Mouse (Mus musculus) heart, embryonic 16.5 days (tissue): ENCODE results near the gene Tln2. TPM values are rescaled to one million over a fixed set of nuclear protein-coding genes. Genes with fewer than 3 reads are reported as not detected.

Experiments
- ATAC-seq: fragments of 200-750 bp; cut with Nextera tagmentation; replicated peaks from 2 replicates; pipeline ENCODE4 v1.8.0; 2017; ENCODE audit warnings: moderate number of reproducible peaks; ENCODE audit not compliant: insufficient read depth, low FRiP score; ENCODE audit errors: extremely low read depth
- H3K27ac ChIP-seq: fragments of 300-500 bp; sonication (generic); 2 replicates; pipeline ENCODE4 v1.5.1; 2014; ENCODE audit warnings: mild to moderate bottlenecking, low read length, control low read depth, moderate library complexity
- H3K27me3 ChIP-seq: fragments of 300-500 bp; sonication (generic); 2 replicates; pipeline ENCODE4 v1.6.1; 2014; ENCODE audit warnings: low read length, mixed read lengths; ENCODE audit not compliant: control insufficient read depth, insufficient read depth
- H3K36me3 ChIP-seq: fragments of 300-500 bp; sonication (generic); 2 replicates; pipeline ENCODE4 v1.6.1; 2014; ENCODE audit not compliant: control insufficient read depth, insufficient read depth
- H3K4me1 ChIP-seq: fragments of 300-500 bp; sonication (generic); 2 replicates; pipeline ENCODE4 v1.6.1; 2014; ENCODE audit warnings: low read length, mixed read lengths; ENCODE audit not compliant: control insufficient read depth, insufficient read depth
- H3K4me2 ChIP-seq: fragments of 300-500 bp; sonication (generic); 2 replicates; pipeline ENCODE4 v1.6.1; 2014; ENCODE audit warnings: low read depth, mild to moderate bottlenecking, control low read depth, low read length
- H3K4me3 ChIP-seq: fragments of 300-500 bp; sonication (generic); 2 replicates; pipeline ENCODE4 v1.5.1; 2014; ENCODE audit warnings: mild to moderate bottlenecking, control low read depth, low read length
- H3K9ac ChIP-seq: fragments of 300-500 bp; sonication (generic); 2 replicates; pipeline ENCODE4 v1.6.1; 2014; ENCODE audit warnings: low read length, control low read depth
- H3K9me3 ChIP-seq: fragments of 300-500 bp; sonication (generic); replicated peaks from 2 replicates; pipeline ENCODE4 v1.6.1; 2016; ENCODE audit warnings: low read length; ENCODE audit not compliant: control insufficient read depth
- WGBS: fragments of 180-500 bp; shearing (Covaris S2); extraction: QIAGEN DNeasy Blood & Tissue Kit; methylation state at CpG from one replicate; pipeline ENCODE4 v1.1.7; 2014; 5-methylcytosine and 5-hydroxymethylcytosine counted together
- microRNA counts: library from miRNA; unstranded; fragments of <30 nt; microRNA quantifications from one replicate; lab custom pipeline; 2016
- microRNA-seq: library from miRNA; unstranded; fragments of <30 nt; microRNA quantifications from one replicate; pipeline ENCODE4, GENCODE M21; 2017
- polyA plus RNA-seq: library from polyadenylated mRNA; unstranded; fragments of >200 nt; fragmentation: Nextera tagmentation; extraction: Ambion mirVana; gene quantifications from 2 replicates; pipeline ENCODE4 v1.2.1, GENCODE M21; 2015

The Tln2 gene
- polyA plus RNA-seq, 1 experiment from 2014 or later: 51.5 TPM

- no peaks in the 10 kb centered on the region for H3K27me3 ChIP-seq
- H3K4me2 ChIP-seq: no peak overlapping the region
- H3K4me3 ChIP-seq: no peak overlapping the region
- H3K36me3 ChIP-seq: 0 out of 2 replicates have a peak, but pooled peaks cover 2% of the 10 kb centered on the region
- ATAC-seq: no peak
- H3K4me1 ChIP-seq: peaks cover 21% of the 10 kb centered on the region
- peak overlapping the region; percentile 82 for H3K27ac ChIP-seq
- H3K9me3 ChIP-seq: peaks cover 6% of the 10 kb centered on the region; the same call in 1 of the 2 replicates
- WGBS: 81% methylated on average over 4 of the region's 4 CpGs
- H3K9ac ChIP-seq: no peak overlapping the region
These were observed 388.1 kb downstream of the Tln2 start for GRCm38 (mm10) chr9:67171409-67171808.

GRCm38 (mm10) chr9:67170759-67171158, 388.7 kb downstream of the Tln2 start:
- H3K4me1 ChIP-seq: peaks cover 21% of the 10 kb centered on the region
- ATAC-seq: peak; percentile 85
- no peak overlapping the region for H3K4me3 ChIP-seq
- 15% methylated on average over 8 of the region's 8 CpGs for WGBS
- H3K27ac ChIP-seq: peak overlapping the region; percentile 82
- 0 out of 2 replicates have a peak, but pooled peaks cover 2% of the 10 kb centered on the region for H3K36me3 ChIP-seq
- no peak overlapping the region for H3K9ac ChIP-seq
- peaks cover 6% of the 10 kb centered on the region; the same call in 1 of the 2 replicates for H3K9me3 ChIP-seq
- peak overlapping the region; percentile 22 for H3K4me2 ChIP-seq
- no peaks in the 10 kb centered on the region for H3K27me3 ChIP-seq

- Histone ChIP-seq H3K4me1 (peaks cover 21% of the 10 kb centered on the region), H3K4me3 (no peak overlapping the region), H3K36me3 (0 out of 2 replicates have a peak, but pooled peaks cover 2% of the 10 kb centered on the region), H3K9ac (no peak overlapping the region), H3K27me3 (no peaks in the 10 kb centered on the region), H3K4me2 (no peak overlapping the region), H3K9me3 (peaks cover 6% of the 10 kb centered on the region; the same call in 1 of the 2 replicates), H3K27ac (peak overlapping the region; percentile 82)
- WGBS: 59% methylated on average over 3 of the region's 3 CpGs
- ATAC-seq: no peak
These were observed 389.5 kb downstream of the Tln2 start for GRCm38 (mm10) chr9:67170047-67170446.

MicroRNAs within 50 kb of the gene (microRNA counts, 519-probe panel; counts per million panel counts)
- 2,466 counts per million, percentile 57 among the panel's probes with 10 or more counts for microRNA mmu-miR-190 (lab: Ali Mortazavi, UCI)

Small RNA genes within 50 kb of the gene (microRNA-seq; reads per million reads assigned to microRNA genes)
- 162 reads per million, percentile 58 among the genes with 10 or more reads in this experiment for gene Mir190a

Other genes starting within 250 kb of the Tln2 start
- gene C2cd4b, start 199.7 kb upstream of the Tln2 start, polyA plus RNA-seq: 0.18 and 0.59 TPM in 2 replicates